Mouse (Mus musculus) spleen, adult 2 months (tissue): ENCODE measurements around the gene Ankrd1. TPM values are rescaled to one million over a fixed set of nuclear protein-coding genes. Genes with fewer than 3 reads are reported as not detected.

ENCODE experiments used
- DNase-seq, 2 experiments: peaks; one replicate each; pipeline versions ENCODE4 v3.0.0 to v3.0.0-alpha.2; 2012 to 2021; ENCODE audit warnings: low spot score in 2 of 2, low read depth in 1 of 2
- H3K27ac ChIP-seq: fragments of 200-500 bp; 2 replicates; pipeline ENCODE4 v1.5.1; 2012; ENCODE audit warnings: low read length, inconsistent platforms; ENCODE audit not compliant: insufficient read depth
- H3K27me3 ChIP-seq: fragments of 200-500 bp; 2 replicates; pipeline ENCODE4 v1.6.1; 2012; ENCODE audit warnings: mild to moderate bottlenecking, moderate library complexity, low read length, inconsistent platforms; ENCODE audit not compliant: control insufficient read depth, insufficient read depth
- H3K36me3 ChIP-seq: fragments of 200-500 bp; 2 replicates; pipeline ENCODE4 v1.6.1; 2012; ENCODE audit warnings: mild to moderate bottlenecking, low read length, inconsistent platforms; ENCODE audit not compliant: control insufficient read depth, insufficient read depth
- H3K4me1 ChIP-seq: fragments of 200-500 bp; 2 replicates; pipeline ENCODE4 v1.6.1; 2011; ENCODE audit warnings: inconsistent platforms; ENCODE audit not compliant: control insufficient read depth, insufficient read depth, insufficient read length
- H3K4me3 ChIP-seq: fragments of 200-500 bp; 2 replicates; pipeline ENCODE4 v1.5.1; 2011; ENCODE audit warnings: mild to moderate bottlenecking, inconsistent platforms; ENCODE audit not compliant: insufficient read depth, insufficient read length; ENCODE audit errors: extremely low read depth
- CTCF ChIP-seq: fragments of 200-500 bp; IDR thresholded peaks from 2 replicates; pipeline ENCODE4 v1.5.1; 2011; ENCODE audit warnings: mild to moderate bottlenecking, inconsistent platforms; ENCODE audit not compliant: insufficient read depth, insufficient read length, insufficient replicate concordance; ENCODE audit errors: extremely low read depth
- POLR2A ChIP-seq: fragments of 200-500 bp; IDR thresholded peaks from 2 replicates; pipeline ENCODE4 v1.6.1; 2011; ENCODE audit warnings: low read depth, low read length, inconsistent platforms
- WGBS: fragments of 180-500 bp; shearing (Covaris S2); methylation state at CpG from one replicate; pipeline ENCODE4 v1.1.7; 2018; 5-methylcytosine and 5-hydroxymethylcytosine counted together
- polyA plus RNA-seq: library from polyadenylated mRNA; depleted of rRNA; stranded (reverse); fragments of >200 nt; gene quantifications from 2 replicates; pipeline ENCODE4 v1.2.3, GENCODE M21; 2012; rRNA removed

Gene Ankrd1
- polyA plus RNA-seq, result 0.13 TPM in 1 of 2 replicates, not detected in the other

DNA sequence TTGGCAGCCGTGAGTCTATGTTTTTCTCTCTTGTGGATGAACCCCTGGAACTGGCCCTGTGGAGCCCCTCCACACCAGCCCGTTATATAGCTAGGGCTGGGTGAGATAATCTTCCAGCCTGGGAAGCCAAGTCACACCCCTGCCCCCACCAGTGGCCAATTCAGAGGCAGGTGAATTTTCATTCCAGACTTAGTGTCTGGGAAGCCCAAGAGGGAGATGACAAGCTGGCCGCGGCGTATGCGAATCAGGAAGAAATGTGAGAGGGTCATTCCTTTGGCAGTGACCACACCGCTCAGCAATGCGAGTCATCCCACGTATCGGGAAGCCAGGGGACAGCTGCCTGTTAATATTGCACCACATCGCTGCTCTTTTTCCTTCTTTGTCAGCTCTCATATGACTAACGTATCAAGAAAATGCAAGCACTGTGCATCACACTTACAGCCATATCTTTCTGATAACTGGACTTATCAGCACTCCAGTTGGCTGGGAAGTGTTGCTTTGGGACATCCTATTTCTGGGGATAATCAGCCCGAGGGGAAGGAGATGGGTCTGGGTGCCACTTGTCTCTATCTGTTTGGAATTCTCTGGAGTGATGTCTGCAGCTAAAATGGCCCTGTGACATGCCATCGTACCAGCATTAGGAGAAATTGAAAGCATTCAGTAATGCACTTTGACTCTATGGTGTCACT lies at the start of gene Ankrd1:
Ankrd1 (minus strand) TSS at position 317 of the 689 bp plus-strand sequence.
- no peak for DNase-seq
- Histone ChIP-seq H3K27me3 (no peaks in the 10 kb centered on the region), H3K27ac (no peak within 1 kb of the TSS)

DNA sequence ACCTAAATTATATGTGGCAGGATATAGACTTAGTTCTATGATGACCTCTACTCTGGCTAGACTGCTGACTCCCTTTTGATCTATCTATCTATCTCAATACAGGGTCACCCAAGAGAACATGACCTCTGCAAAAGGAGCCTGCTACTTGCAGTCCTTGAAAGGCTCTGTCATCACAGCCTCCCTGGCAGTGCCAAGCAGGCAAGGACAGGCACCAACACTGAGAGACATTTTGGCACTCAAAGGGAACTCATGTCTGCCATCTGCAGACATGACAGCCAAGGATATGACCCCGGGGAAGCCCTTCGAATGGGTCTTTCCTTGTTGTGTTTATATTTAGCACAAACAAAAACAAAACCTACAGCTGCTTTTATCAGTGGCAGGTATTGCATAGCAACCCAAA lies 49.2 kb upstream of the Ankrd1 start:
- WGBS, result 75% methylated on average over 2 of the region's 2 CpGs
- Histone ChIP-seq H3K27ac (no peak overlapping the region), H3K4me1 (no peaks in the 10 kb centered on the region), H3K27me3 (no peaks in the 10 kb centered on the region), H3K36me3 (no peaks in the 10 kb centered on the region), H3K4me3 (no peak overlapping the region)
- TF ChIP-seq POLR2A, result no peak
- TF ChIP-seq CTCF, result no peak
- no peak for DNase-seq

More for the DNA sequence above, at the start of gene Ankrd1:
- TF ChIP-seq CTCF (no peak), POLR2A (no peak)
- Histone ChIP-seq H3K4me1 (no peaks in the 10 kb centered on the region), H3K36me3 (no peaks in the 10 kb centered on the region), H3K4me3 (no peak within 1 kb of the TSS)
- WGBS, result 85% methylated on average over 14 of the region's 14 CpGs

DNA sequence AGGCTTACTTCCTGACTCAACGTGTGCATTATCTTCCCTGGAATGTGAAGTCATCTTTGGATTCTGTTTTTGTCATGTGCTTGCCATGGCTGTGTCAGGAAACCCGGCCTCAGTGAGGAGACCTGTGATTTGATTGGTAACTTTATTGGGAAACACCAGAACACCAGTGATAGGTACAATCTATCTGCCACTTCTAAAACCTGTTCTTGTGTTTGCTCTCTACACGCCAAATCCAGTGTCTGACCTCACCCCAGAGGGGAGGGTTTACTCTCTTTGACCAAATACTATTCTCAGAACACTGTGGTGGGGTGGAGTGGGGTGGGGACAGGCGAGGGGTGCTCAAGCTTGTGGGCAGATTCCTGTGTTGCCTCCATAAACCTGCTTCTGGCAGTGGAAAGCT lies 48.2 kb upstream of the Ankrd1 start:
- no peak for DNase-seq
- TF ChIP-seq CTCF (no peak), POLR2A (no peak)
- WGBS, result 81% methylated on average over 4 of the region's 4 CpGs
- Histone ChIP-seq H3K27ac (no peak overlapping the region), H3K27me3 (no peaks in the 10 kb centered on the region), H3K4me3 (no peak overlapping the region), H3K36me3 (no peaks in the 10 kb centered on the region), H3K4me1 (no peaks in the 10 kb centered on the region)

DNA sequence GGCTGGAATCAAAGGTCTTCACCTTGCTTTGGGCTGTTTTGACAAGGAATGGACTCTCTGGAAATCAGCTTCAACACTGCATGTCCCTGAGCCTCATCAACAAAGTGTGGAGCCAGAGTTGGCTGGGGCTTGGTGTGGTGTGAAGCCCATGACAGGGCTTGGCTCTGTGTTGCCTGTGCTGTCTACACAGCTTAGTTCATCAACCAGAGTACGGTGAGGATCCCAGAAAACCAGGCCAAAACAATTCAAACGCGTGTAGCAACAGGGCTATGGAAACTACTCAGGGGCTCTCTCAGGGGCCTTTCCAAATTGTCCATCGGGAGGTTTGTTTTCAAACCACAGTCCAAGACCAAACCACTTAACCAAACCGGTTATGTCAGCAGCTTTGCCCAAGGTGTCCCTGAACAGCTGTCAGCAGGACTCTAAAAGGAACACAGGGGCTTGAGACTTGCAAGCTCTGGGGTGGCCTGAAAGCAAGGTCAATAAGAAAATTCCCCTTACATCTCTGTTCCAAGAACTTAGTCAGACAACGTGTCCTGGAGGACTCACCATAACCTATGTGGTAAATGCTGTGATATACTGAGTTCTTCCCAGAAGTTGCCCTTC lies 47.5 kb upstream of the Ankrd1 start:
- DNase-seq, result no peak
- H3K4me1 ChIP-seq, result no peaks in the 10 kb centered on the region
- TF ChIP-seq CTCF (no peak), POLR2A (no peak)
- H3K27ac ChIP-seq, result no peak overlapping the region
- H3K36me3 ChIP-seq, result no peaks in the 10 kb centered on the region
- H3K27me3 ChIP-seq, result no peaks in the 10 kb centered on the region
- no peak overlapping the region for H3K4me3 ChIP-seq
- 83% methylated on average over 6 of the region's 6 CpGs for WGBS

DNA sequence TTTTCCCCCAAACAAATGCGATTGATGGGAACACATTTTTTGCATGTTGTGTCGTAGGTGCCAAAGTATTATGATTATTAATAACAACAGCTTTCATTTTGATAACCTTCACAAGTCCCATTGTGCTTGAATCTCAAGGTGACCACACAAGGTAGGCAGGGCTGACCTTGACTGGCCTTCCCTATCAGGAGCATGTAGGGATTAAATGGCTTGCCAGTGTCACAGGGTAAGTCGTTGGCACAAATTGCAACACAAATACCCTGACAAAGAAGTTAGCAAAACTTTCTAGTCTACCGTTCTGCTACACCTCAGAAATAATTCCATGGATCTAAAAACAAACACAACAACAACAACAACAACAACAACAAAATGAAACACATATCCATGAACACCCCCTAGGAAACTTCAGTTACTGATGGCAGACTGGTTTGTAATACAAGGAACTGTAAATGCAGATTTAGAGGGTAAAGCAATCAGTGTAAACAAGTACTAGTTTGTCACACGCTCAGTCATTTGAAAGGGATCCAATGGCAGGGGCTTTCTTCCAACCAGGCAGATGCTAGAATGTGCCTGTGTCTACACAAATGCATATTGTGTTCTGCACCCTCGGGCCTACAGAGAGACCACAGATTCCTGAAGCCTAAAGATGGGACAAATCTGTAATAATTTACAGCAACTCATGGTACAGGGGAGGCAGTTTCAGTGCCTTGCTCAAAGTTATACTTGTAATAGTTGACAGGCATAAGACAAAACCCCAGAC lies 46.7 kb upstream of the Ankrd1 start:
- Histone ChIP-seq H3K27ac (no peak overlapping the region), H3K4me1 (no peaks in the 10 kb centered on the region), H3K4me3 (no peak overlapping the region), H3K36me3 (no peaks in the 10 kb centered on the region), H3K27me3 (no peaks in the 10 kb centered on the region)
- 86% methylated on average over 6 of the region's 6 CpGs for WGBS
- DNase-seq, result no peak
- TF ChIP-seq CTCF, result no peak
- no peak for TF ChIP-seq POLR2A

DNA sequence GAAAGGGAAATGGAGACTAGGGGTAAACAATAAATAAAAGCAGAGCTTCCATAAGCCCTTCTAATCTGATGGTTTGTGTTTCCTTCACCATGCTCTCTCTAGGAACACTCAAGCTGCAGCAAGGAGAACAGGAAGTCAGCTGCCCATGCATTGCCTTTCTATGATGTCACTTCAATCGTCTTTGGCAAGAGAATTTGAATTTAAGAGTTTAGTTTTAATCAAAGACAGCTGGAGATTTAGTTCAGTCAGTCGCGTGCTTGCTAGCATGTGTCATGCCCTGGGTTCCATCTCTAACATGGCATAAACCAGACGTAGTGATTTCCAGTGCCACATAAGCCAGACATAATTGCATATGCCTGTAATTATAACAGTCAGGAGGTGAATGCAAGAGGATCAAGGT lies 45.5 kb upstream of the Ankrd1 start:
- 66% methylated on average over 4 of the region's 4 CpGs for WGBS

More for the DNA sequence above, 45.5 kb upstream of the Ankrd1 start:
- no peaks in the 10 kb centered on the region for H3K4me1 ChIP-seq
- H3K4me3 ChIP-seq, result no peak overlapping the region
- no peaks in the 10 kb centered on the region for H3K27me3 ChIP-seq
- H3K36me3 ChIP-seq, result no peaks in the 10 kb centered on the region
- no peak for TF ChIP-seq POLR2A
- TF ChIP-seq CTCF, result no peak
- H3K27ac ChIP-seq, result no peak overlapping the region
- no peak for DNase-seq
